Mouse (Mus musculus) monocyte, adult 2 months (primary cell): Measurements from ENCODE around the gene Cep112.

Experiments
- DNase-seq, 2 experiments: peaks; one replicate each; pipeline ENCODE4 v3.0.0; 2022; ENCODE audit warnings: low spot score in 2 of 2, low read depth in 1 of 2

Gene Cep112

DNA sequence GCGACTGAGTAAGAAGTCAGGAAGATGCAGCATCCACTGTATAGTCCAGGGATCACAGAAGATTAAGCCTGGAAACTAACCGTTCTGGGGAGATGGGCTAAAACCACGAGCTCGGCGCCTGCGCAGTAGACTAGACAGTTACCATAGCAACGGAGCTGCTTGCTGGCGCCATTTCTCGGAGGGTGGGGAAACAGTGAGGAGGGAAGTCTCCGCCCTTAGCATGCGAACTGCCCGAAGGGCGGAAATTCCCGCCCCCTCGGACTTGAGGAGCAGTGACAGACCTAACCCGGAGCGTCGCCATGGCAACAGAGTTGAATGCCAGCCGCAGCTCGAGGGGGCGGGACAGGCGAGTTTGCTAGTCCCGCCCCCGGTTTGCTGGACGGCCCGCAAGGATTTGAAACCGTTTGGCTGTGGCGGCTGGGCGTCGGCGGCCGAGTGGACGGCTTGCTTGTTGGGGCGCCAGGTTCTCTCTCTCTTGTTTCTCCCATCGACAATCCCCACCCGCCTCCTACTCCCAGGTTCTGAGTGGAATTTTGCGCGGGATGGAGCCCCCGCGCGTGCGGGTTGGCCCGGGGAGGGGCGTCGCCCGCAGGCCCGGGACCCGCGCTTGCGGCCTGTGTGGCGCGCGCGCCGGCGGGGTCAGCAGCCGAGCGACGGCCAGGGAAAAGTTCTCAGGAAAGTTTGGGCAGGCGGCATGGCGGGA lies at the start of gene Cep112:
Cep112 (plus strand) TSS at position 304 of the 703 bp plus-strand sequence.
- peak; percentile 88 to 90 for DNase-seq

DNA sequence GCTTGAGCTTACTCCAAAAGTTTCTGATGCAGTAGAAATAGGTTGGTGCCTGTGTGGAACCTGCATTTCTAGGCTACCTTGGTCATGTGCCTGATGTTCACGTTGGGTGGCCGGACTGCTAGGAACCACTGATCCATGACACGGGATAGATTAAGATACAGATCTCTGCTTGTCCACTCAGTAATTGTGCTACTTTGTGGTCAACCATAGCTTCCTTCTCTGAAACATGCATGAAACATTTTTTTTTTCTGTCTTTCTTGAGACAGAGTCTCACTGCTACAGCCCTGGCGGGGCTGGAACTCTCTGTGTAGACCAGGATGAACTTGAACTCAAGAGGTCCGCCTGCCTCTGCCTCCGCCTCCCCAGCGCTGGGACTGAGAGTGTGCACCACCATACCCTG lies 48.2 kb upstream of the Cep112 start:
- no peak for DNase-seq

DNA sequence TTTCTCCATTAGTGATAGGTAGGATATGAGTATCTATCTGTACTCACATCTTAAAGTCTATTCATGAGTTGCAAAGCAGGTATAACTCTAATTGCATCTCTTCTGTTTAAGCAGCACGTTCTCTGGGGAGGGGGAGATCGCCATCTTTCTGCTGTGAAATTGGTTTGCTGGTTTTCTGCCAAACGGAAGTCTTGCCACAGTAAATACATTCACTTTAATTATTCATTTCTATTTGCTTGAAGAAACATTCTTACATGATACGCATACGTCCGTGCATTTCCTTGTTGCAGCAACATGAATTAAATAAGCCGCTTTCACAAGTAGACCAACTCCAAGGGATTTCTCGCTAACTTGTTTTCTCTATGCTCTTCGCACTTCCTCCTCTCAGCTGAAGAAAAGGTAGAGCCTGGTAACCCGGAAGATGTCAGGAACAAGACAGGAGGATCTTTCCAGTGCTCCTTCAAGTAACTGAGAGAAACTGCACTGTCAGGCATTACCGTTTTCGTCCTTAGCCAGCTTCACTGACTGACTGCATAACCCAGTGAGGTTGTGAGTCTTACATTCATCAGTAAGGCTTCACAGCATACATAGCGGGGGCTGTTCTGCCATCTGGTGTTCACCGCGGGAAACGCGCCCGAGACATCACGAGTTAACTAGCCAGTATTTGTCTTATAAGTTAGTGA lies 47.2 kb upstream of the Cep112 start:
- DNase-seq = peak in 1 of 2 experiments; percentile 6

DNA sequence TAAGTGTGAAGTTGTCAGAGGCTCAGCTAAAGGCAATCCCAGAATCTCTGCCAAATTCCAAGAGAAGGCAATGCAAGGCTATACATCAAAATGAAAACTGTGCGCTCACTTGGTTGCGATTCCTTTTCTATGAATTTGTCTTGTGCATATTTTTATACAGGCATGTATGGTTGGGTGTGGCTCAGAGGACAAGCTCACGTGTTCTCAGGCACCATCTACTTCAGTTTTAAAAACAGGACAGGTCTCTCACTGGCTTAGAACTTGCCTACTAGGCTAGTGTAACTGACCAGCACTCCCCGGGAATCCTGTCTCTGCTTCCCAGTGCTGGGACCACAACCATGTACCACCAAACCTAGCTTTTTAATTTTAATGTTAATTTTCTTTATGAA lies 46.6 kb upstream of the Cep112 start:
- no peak for DNase-seq

DNA sequence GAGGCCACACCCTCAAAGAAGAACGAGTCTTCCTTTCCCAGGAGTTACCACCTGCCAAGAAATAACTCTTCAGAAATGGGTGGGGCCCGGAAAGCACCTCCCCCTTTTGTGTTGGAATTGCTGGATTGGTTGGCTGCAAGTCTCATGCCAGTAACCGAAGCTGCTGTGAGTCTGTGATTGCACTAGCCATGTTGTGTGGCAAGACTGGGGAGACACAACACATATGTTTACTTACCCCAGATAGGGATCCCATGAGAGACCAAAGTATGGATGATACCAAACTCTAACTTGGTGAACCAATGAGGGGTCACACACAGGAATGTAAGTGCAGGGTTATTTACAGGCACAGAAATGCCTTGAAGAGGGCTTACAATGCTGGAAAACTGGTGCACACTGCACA lies 42.3 kb upstream of the Cep112 start:
- DNase-seq = no peak

DNA sequence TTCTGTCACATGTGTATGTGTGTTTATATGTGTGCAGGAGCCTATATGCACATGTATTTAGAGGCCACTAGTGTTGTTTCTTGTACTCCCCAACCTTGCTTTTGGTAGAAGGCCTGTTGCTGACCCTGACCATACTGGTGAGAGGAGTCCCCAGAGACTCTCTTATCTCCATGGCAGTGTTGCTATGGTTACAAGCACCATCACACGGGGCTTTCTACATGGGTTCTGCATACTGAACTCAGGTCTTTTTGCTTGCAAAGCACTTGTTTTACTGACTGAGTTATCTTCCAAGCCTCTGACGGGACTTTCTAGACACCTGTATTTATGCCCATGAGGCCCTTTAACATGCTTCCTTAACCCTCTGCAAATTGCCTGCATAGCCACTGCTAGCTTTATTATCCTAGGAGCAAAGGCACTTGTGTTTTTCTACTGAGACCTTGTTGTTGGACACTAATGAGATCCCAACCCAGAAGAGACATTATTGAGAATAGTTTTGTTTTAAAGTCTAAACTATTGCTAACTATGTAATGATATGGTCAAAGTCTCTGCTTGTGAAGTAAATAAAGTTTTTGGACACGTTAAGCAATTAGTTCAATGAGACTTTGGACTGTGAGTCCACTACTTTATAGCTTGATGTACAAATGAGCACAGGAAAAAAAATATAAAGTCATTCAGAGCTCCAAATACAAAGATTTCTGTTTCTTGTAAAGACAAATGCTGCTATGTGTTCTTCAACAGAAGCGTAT lies 39.9 kb upstream of the Cep112 start:
- no peak for DNase-seq

DNA sequence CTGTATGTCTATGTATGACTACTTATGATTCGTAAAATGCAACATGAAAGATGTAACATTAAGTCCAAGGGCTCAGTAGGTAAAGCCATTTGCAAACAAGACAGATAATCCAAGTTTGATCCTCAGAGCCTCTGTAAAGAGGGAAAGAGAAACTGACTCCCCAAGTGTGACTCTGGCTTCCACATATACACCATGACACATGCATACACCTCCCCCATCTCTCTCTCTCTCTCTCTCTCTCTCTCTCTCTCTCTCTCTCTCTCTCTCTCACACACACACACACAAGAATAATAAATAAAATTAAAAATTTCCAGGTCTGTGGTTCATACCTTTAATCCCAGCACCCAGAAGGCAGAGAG lies 39.3 kb upstream of the Cep112 start:
- DNase-seq = no peak

DNA sequence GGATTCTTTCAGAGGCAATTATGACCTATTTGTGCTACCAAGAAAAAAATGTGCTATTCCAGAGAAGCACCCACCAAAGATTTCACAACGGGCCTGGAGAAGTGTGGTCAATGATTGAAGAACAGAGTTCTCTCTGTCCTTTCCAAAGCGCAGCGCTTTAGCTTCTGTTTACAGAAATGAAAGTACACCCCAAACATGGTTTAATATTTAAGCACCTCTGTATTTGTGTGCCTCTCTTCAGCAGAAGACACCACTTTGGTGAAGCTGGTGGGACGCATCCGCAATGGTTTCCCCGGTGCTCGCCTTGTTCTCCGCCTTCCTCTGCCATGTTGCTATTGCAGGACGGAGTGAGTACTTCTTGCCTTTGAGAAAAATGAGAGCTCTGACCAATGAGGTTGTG lies 29.9 kb upstream of the Cep112 start:
- no peak for DNase-seq

DNA sequence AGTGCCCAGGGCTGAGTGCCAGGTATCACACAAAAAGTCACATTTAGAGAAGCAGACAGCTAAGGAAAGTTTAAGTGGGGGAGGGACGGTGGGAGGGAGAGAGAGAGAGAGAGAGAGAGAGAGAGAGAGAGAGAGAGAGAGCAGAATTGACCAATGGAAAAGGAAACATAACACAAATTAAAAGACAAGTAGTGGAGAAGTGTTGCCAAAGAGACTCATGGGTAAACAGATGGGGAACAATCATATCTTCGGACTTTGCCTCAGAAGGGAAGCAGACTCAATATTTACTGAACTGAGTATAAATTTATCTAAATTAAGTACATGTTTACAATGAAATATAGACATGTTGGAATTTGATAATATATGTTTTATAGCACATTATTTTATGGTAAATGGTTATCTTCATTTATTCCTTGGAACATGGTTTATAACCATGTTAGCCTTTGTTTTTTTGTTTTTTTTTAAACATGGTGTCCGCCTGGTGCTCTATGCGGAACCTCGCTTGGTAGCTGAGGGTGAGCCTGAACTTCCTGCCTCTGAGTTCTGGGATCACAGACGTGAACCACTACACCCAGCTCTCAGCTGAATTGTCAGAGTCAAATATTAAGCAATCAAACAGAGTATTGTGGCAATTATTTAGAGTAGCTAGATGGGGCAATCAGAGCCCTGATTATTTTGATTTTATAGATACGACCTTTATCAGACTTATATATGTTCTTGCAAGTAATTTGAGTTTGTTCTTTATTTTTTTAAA lies 28.7 kb upstream of the Cep112 start:
- no peak for DNase-seq

DNA sequence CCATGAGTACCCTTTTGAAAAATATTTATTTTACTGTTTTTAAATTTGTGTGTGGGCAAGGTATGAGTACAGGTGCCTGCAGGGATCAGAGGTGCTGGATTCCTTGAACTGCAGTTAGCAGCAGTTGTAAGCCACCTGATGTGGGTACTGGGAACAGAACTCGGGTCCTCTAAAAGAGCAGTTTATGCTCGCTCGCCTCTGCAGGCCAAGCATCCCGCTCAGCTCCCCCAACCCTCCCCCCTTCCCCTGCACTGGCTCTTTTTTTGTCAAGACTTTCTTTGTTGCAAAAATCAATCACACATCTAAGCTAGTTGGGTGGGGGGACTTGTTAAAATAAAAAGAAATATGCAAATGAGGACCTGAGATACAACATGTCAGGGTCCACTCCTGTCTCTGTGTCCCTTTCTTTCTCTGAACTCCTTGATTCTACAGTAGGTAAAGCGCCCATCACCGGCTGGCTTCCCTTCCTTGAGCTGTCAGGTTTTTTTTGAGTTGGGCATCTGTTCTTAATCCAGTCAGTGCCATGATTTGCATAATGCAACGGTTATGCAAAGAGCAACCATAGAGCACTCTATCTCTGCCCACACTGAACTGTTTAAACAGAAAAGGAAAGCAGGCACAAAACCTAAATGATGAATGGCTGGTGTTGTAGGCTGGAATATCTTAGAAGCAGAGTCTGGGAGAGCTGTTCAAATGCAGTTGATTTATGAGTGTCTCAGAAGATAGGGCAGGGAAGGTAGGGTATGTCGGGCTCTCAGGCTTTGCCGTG lies 14.9 kb upstream of the Cep112 start:
- DNase-seq = no peak

DNA sequence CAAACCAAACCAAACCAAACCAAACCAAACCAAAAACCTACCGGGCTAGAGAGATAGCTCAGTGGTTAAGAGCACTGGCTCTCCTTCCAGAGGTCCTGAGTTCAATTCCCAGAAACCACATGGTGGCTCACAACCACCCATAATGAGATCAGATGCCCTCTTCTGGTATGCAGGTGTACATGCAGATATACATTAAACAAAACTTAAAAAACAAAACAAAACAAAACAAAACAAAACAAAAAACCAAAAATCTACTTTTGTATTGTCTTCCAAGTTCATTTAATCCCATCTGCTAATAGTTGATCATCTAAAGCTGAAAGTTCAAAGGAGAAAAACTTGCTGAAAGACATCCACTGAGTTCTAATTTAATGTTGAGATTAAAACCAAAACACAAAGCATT lies 8.6 kb upstream of the Cep112 start:
- no peak for DNase-seq

DNA sequence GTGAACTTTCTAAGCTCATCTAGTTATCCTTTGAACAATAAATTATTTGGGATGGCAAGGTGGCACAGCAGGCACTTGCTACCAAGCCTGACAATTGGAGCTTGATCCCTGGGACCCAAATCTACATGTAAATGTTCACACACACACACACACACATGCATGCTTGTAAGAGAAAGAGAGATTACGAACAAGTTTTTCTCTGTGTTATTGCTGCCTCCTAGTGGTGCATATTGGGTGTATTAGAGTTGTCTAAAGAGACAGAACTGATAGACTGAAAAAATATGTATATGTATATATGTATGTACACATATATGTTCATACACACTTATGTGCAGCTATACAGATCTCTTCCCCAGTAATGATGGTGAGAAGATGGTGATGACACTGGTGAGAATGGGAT lies 6.5 kb upstream of the Cep112 start:
- DNase-seq = no peak

DNA sequence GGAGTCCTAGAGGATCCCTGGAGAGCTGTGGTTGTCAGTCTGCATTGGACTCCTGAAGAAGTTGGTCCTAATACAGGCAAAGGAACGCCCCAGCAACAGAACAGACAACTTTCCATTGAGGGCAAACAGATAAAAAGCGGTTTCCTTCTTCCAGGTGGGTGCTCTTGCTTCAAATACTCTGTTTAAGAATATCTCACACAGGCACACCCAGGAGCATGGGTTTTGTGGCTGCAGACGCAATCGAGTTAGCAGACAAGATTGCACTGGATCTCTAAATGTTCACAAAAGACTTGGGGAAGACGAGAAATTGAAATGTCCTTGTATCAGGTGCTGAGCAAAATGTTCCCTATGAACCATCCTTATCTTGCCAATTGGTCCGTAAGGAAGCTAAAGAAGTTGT lies 5.8 kb upstream of the Cep112 start:
- DNase-seq = no peak

DNA sequence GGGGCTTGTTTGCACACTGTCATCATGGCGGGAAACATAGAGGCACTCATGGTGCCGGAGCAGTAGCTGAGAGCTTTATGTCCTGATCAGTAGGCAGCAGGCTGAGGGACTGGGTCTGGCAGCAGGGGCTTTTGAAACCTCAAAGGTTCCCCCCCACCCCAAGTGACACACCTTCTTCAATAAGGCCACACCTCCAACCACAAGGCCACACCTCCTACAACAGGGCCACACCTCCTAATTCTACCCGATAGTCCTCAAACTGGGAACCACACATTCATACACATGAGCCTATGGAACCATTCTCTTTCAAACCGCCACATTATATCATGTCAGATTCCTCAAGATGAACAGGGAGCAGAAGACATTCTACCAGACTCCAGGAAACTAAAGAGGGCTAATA lies 4.2 kb upstream of the Cep112 start:
- no peak for DNase-seq

DNA sequence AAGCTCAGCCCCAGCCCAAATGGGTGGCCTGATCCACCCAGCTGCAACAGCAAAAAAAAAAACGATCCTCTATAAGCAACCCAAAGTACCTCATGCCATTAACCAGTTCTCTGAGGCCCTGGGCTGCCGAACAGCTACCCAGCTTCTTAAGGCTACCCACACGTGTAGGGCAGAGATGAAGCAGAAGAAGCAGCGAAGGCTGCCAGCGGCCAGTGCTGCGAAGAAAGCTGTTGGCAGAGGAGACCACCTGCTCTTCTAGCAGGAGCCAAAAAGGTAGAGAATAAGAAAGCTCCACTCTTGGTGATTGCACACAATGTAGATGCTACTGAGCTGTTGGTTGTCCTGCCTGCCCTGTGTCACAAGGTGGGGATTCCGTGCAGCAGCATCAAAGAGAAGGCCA lies 1.8 kb upstream of the Cep112 start:
- DNase-seq = no peak

DNA sequence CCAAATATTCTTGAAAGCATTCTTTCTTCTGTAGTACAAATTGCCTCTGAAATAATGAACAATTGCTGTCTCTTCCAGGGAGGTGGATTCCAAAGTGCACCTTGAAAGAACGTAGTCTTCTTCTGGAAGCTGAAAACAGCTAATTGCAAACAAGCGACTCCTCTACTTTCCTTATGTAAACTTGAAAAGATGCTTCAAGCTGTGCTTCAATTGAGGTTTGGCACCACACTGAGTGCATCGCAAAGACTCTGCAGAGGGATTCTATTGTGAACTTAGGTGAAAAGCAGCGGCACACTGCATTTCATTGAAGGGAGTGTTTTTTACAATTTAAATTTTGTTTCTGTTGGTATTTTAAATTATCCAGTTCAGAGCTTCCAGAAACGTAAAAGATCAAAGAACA lies 881 bp upstream of the Cep112 start:
- DNase-seq = no peak

DNA sequence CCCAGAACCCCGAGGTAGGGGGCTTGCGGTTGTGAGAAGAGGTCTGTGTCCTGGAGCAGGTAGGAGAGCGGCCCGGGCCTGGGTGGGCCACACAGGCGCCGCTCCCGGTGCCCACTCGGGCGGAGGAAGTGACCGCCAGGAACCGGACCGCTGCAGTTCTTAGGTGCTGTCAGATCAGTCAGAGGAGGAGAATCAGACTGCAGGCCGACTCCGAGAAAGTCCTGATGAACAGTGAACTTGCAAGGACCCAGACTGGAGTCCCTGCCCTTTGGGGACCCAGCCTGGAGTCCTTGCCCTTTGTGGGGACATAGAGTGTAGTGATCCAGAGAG lies 565 bp downstream of the Cep112 start:
- no peak for DNase-seq

DNA sequence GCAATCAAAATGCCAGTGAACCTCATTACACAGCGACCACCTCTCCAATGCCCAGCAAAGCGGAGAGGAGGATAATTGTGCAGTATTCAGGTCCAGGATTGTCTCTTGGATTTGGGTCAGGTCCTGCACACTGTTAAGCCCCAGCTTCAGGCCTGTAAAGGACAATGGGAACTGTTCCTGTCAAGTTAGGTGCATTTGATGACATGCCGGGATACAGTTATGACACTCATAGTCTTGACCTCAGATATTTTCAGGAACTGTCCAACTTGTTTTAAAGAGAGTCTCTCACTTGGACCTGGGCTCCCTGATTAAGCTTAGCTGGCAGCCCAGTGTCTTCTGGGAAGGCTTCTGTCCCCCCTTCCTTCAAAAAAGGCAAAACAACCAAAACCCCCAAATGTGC lies 1.1 kb downstream of the Cep112 start:
- DNase-seq = no peak

DNA sequence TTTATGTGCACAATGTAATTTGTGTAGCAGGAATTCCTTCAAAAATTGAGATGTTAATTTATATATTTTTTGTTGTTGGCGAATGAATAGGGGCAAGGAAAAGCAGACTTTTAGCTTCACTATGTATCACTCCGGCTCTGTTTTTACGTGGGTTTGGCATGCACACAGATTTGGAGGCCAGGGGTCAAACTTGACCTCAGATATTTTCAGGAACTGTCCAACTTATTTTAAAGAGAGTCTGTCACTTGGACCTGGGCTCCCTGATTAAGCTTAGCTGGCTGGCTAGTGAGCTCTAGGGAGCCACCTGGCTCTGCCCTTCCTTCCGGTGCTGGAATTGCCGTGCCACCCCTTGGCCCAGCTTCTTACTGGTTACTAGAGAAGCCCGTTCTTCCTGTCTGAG lies 2.2 kb downstream of the Cep112 start:
- no peak for DNase-seq

DNA sequence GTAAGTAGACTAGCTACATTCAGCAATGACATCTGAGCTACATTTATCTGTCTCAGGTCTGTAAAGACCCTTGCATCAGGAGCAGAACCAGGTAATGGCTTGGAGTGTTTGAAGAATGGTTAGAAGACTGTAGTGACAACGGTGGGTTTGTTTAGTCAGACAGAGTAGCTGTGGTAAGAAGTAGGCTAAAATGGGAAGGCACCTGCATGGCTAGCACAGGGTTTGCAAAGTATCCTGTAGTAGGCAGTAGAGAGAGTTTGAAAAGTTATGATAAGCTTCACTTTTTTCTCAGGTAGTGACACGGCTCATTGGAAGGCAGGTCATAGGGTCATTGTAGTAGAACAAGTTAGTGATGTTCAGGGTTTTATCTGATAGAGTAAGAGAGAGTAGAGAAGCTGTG lies 4.1 kb downstream of the Cep112 start:
- no peak for DNase-seq

DNA sequence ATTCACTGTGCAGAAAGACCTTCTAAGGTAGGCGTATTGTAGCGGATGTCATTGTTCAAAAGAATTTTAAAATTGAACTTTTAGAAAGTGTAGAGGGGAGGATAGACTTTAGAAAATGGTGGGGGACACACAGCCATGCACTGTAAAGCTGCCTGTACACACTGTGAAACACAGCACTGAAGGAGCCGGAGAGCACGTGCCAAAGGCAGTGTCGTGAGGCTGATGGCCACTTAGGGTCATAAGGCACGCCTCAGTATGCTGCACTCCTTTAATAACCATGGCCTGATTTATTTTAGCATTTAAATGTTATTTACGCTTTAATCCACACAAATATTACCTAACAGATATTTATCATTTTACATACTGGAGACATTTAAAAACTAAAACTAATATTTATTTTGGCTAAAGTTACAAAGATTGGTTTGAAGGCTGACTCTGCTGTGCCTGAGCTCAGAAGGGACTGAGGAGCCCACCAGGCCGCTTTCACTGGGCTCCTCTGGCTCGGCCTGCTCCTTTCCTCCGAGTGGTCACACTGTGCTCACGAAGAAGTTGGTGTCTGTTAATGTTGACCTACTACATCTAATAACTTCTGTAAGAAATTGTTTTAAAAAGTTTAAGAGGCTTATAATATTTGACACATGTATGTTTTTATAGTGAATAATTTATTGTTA lies 19.0 kb downstream of the Cep112 start:
- DNase-seq = no peak
